Mouse (Mus musculus) brown adipose tissue, adult 24 weeks (tissue): ENCODE results near the gene Rsbn1. TPM values are rescaled to one million over a fixed set of nuclear protein-coding genes. Genes with fewer than 3 reads are reported as not detected.

ENCODE experiments used
- H3K27ac ChIP-seq: fragments of 200-500 bp; replicated peaks from 2 replicates; pipeline ENCODE4 v1.5.1; 2012; ENCODE audit warnings: low read depth, mild to moderate bottlenecking, low read length
- H3K4me1 ChIP-seq: fragments of 200-500 bp; 2 replicates; pipeline ENCODE4 v1.6.1; 2012; ENCODE audit warnings: low read length, mixed read lengths; ENCODE audit not compliant: control insufficient read depth, insufficient read depth, insufficient read length
- H3K4me3 ChIP-seq: fragments of 200-500 bp; 2 replicates; pipeline ENCODE4 v1.5.1; 2012; ENCODE audit warnings: low read depth, mild to moderate bottlenecking, low read length, moderate library complexity; ENCODE audit not compliant: insufficient read depth
- polyA plus RNA-seq: library from polyadenylated mRNA; stranded (reverse); fragments of >200 nt; gene quantifications from 2 replicates; pipeline ENCODE4 v1.2.4, GENCODE M21; 2012; ENCODE audit not compliant: missing spikeins, insufficient read depth, insufficient read length

The Rsbn1 gene
- 6.4 and 7.6 TPM in 2 replicates for polyA plus RNA-seq

DNA sequence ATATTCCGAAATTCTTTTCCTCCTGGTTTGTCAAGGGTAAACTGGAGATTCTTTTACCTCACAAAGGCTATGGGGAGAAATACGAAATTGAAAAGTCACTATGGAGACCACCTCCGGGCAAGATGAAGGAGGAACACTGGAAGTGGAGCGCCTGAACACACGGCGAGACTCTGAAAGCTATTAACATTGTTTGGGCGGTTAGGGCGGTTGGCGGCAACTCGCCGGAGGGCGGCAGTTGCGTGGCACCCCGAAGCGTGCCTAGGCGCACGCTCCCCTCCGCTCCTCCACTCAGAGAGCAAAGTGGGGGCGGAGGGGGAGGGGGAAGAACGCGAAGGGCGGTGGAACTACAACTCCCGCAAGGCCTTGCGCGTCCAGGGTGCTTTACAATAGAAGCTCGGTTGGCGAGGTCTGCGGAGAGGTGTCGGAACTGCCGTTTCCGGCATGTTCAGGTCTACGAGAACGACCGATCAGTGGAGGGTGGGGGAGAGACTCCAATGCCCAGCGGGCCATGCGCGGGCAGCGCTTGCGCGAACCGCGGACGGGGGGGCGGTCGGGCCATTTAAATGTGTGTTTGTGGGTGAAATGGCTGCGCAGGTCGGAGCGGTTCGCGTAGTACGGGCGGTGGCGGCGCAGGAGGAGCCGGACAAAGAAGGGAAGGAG lies at the start of gene Rsbn1:
Gene Rsbn1, plus strand, starts transcription at position 111 of the 660 bp plus-strand sequence.
- peak within 1 kb of the TSS; percentile 100 for H3K4me3 ChIP-seq
- H3K27ac ChIP-seq, result peak within 1 kb of the TSS; percentile 89
- H3K4me1 ChIP-seq, result peaks cover 3% of the 10 kb centered on the region

DNA sequence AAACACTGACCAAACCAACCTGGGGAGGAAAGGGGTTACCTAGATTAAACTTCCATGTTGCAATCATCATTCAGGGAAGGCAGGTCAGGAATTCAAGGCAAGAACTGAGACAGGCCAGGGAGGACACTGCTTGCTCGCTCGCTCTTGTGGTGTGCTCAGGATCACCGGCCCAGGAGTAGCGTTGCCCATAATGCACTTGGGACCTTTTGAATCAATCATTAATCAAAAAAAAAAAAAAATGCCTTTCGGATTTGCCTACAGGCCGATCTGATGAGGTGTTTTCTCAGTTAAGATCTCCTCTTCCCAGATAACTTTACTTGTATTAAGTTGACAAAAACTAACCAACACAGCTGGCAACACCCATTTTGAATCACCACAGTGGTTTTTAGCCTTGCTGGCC lies 49.7 kb upstream of the Rsbn1 start:
- H3K4me1 ChIP-seq, result no peaks in the 10 kb centered on the region
- no peak overlapping the region for H3K4me3 ChIP-seq
- H3K27ac ChIP-seq, result no peak overlapping the region

DNA sequence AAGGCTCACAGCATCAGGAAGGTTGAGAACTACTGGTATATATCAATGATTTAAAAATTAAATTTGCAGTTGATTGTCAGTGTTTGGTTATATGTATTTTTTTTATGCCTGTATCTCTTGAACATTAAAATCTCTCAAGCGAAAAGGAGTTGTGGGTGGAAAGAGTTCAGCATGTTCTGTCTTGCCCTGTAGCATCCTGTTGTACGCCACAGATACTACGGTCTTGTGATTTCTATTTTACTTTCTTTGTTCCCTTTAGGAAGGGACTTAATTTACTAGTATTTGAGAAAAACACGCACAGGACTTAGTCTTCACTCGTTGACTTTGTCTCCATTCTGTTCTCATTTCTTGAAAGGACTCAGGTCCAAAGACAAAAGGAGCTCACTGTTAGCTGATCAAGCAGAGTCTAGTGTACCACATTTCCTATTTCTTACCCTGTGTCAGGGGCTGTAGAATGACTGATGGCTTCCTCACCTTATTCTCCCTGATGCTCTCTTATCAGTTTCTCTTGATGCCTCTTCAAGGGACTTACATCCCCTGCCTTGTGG lies 46.4 kb upstream of the Rsbn1 start:
- Histone ChIP-seq H3K4me3 (no peak overlapping the region), H3K4me1 (no peaks in the 10 kb centered on the region), H3K27ac (no peak overlapping the region)

DNA sequence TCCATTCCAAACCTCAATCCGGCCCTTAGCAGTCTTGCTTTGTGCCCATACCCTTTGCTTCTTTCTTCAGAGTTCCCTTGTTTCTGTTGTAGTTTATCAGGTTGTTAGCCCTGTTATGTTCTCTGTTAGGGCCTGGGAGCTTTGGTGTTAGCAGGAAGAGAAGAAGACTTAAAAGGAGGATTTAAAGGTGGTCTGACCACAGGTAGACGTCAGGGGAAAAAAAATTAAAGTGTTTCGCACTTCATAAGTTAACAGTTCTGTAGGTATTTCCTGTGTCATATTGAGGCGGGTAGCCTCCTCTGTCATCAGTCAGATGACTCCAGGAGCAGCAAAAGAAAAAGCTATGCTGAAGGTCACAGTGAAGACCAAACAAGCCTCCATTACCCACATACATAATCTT lies 45.9 kb upstream of the Rsbn1 start:
- no peaks in the 10 kb centered on the region for H3K4me1 ChIP-seq
- H3K27ac ChIP-seq, result no peak overlapping the region
- no peak overlapping the region for H3K4me3 ChIP-seq

DNA sequence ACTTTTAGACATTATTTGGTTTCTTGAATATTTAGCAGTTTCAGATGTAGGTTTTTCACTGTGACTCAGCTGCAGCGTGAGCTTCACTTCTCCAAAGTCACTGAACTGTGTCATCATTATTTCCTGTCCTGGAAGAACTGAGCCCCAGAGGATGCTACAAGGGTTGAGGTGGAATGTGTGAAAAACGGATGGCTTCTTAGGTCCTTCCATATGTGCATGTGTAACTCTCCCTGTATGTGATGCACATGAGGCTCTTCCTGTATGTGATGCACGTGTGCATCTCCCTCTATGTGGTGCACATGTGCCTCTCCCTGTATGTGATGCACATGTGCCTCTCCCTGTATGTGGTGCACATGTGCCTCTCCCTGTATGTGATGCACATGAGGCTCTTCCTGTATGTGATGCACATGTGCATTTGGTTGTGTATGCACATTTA lies 41.2 kb upstream of the Rsbn1 start:
- no peak overlapping the region for H3K27ac ChIP-seq
- no peak overlapping the region for H3K4me3 ChIP-seq
- no peaks in the 10 kb centered on the region for H3K4me1 ChIP-seq

GRCm38 (mm10) chr3:103874329-103874728 lies 39.6 kb upstream of the Rsbn1 start:
- H3K4me3 ChIP-seq, result no peak overlapping the region
- H3K4me1 ChIP-seq, result no peaks in the 10 kb centered on the region
- H3K27ac ChIP-seq, result no peak overlapping the region

DNA sequence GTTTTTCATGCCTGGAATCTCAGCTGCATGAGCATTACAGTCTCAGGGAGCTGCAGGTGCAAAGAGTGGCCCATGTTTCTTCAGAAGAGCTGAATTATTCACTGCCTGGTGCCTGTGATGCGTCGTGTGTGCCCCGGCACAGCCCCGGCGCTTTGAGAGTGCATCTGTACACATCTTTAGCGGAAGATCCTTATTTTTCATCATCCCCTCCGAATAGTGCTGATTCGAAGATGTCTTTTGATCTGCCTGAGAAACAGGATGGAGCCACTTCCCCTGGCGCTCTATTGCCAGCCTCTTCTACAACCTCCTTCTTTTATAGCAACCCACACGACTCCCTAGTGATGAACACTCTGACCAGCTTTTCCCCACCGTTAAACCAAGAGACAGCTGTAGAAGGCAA lies 28.0 kb upstream of the Rsbn1 start:
- Histone ChIP-seq H3K4me3 (no peak overlapping the region), H3K4me1 (no peaks in the 10 kb centered on the region), H3K27ac (no peak overlapping the region)

DNA sequence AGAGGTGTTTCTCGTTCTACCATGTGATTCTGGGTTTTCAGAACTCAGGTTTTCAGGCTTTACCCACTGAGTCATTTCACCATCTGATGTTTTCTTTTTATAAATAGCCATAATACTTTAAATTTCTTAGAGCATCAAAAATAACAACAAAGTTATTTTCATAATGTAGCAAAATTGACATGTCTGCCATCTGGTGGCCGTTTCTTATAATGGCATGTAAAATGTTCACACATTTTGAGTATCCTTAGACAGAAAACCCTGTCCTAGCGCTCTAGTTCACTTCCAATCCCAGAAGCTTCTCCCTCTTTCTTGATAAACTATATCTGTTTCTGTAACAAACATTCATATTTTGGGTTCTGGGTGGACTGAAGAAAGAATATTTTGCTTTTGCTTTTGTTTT lies 26.3 kb upstream of the Rsbn1 start:
- Histone ChIP-seq H3K27ac (no peak overlapping the region), H3K4me3 (no peak overlapping the region), H3K4me1 (no peaks in the 10 kb centered on the region)

DNA sequence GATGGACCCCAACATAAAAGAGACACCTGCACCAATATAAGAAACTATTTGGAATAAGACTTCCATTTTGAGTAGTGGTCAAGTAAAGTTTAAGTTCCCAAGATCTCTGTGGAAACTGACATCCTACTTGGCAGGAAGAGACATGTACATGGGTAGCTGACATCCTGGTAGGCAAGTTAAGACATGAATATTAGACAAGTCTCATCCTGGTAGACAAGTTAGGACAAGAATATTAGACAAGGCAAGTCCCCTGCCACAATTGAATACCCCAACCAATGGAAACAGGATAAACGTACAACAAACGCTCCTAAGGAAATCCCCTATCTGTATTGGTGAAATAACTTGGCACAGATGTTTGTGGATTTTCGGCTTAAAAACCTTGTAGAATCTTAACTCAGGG lies 20.5 kb upstream of the Rsbn1 start:
- H3K4me1 ChIP-seq, result no peaks in the 10 kb centered on the region
- H3K27ac ChIP-seq, result no peak overlapping the region
- no peak overlapping the region for H3K4me3 ChIP-seq

DNA sequence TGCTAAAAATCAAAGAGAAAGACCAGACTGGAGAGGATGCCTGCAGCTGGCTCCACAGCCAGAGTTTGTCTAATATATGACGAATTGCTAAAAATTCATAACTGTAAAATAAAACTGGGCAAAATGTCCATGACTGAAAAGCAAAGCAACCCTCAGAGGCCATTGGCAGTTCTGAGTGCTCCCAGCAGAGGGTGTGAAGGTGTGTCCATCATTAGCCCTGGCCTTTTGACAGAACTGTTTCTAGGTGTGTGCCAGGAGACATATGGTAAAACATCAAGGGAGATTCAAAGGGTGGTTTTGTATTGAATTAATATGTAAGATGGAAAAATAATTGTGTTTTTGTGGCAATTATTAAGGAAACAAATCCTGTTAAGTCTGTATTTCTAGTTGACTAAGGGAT lies 9.2 kb upstream of the Rsbn1 start:
- Histone ChIP-seq H3K4me1 (no peaks in the 10 kb centered on the region), H3K4me3 (no peak overlapping the region), H3K27ac (no peak overlapping the region)

DNA sequence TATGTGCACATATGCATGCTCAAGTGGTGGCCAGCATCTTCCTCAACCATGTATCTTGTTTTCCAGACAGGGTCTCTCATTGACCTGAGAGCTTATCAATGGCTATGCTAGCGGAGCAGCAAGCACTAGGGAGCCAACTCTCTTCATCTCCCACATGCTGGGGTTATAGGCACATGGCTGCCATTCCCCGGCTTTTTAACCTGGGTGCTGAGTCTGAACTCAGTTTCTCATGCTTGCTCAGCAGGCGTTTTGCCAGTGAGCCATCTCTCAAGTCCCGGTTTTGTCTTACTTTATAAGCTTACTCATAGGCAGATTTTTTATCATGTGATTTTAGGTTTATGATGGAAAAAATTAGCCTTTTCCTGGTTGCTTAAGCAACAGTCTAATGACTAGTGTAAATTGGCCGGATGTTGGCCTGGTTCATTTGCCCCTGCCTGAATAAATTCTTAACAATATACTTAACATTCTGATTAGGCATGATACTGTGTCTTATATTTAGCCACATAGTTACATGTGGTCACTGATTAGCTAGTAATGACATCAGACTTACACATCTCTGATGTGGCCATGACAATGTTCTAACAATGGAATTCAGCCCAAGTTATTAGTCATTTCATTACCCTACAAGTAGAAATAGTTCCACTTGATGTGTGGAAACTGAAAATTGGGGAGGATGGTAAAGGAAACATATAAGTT lies 6.4 kb upstream of the Rsbn1 start:
- H3K4me1 ChIP-seq, result no peaks in the 10 kb centered on the region
- no peak overlapping the region for H3K4me3 ChIP-seq
- no peak overlapping the region for H3K27ac ChIP-seq

DNA sequence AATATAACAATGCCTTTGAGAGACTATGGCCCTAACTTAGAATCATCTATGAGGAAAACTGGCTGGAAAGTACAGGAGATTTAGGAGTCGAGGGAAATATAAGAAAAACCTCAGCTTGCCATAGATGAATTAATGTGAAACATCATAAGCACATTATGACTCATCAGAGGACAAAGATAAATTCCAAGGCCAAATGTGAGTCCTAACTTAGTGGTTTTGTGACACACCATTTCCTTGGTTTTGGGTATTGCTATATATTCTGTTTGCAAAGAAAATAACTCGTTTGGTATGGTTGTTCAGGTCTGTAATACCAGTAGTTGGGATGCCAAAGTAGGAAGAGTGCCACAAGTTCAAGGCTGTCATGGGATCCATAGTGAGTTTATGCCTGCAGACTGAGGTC lies 5.1 kb upstream of the Rsbn1 start:
- H3K27ac ChIP-seq, result no peak overlapping the region
- no peaks in the 10 kb centered on the region for H3K4me1 ChIP-seq
- no peak overlapping the region for H3K4me3 ChIP-seq

GRCm38 (mm10) chr3:103913451-103913961 lies 414 bp upstream of the Rsbn1 start:
- peaks cover 3% of the 10 kb centered on the region for H3K4me1 ChIP-seq
- peak overlapping the region; percentile 44 for H3K27ac ChIP-seq
- H3K4me3 ChIP-seq, result peak overlapping the region; percentile 100

GRCm38 (mm10) chr3:103914732-103915508 lies 1.0 kb downstream of the Rsbn1 start:
- Histone ChIP-seq H3K4me3 (peak overlapping the region; percentile 100), H3K4me1 (peaks cover 6% of the 10 kb centered on the region), H3K27ac (peak overlapping the region; percentile 89)

DNA sequence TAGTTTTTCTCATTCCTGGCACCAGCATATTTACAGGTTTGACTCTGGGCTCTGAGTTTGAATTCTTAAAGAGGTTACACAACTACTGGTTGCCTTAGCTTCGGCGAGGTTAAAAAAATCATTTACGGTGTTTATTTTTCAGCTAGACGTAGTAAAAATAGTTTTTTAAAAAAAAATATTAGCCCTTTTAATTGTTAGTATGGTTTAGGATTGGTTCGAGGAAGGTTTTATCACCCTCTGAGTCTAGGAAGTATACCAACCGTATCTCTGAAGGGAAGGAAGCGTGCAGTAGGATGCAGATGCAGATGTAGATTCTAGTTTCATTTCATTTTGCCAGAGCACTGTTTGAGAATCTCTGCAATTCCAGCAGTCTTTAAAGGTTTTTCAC lies 1.6 kb downstream of the Rsbn1 start:
- H3K4me1 ChIP-seq, result peaks cover 6% of the 10 kb centered on the region
- peak overlapping the region; percentile 100 for H3K4me3 ChIP-seq
- peak overlapping the region; percentile 89 for H3K27ac ChIP-seq
